Mouse (Mus musculus) kidney, postnatal 25 days (tissue): Measurements from ENCODE around the gene Bzw2.
"Not testable (repeated sequence)": the region's sequence is repeated elsewhere in the genome, so short reads cannot be mapped to it uniquely, and the experiment has no call there.

Source experiments
- DNase-seq, 2 experiments: peaks; one replicate each; pipeline ENCODE4 v3.0.0; 2021; ENCODE audit warnings: mixed read lengths in 2 of 2

Bzw2 gene

GRCm38 (mm10) chr12:36157638-36158308 lies at the start of gene Bzw2:
Gene Bzw2, minus strand, starts transcription at chr12:36158080.
- DNase-seq: peak; percentile 76 to 90

- DNase-seq: peak; percentile 70 to 81
These were observed 49.4 kb upstream of the Bzw2 start for GRCm38 (mm10) chr12:36207072-36207799.

DNA sequence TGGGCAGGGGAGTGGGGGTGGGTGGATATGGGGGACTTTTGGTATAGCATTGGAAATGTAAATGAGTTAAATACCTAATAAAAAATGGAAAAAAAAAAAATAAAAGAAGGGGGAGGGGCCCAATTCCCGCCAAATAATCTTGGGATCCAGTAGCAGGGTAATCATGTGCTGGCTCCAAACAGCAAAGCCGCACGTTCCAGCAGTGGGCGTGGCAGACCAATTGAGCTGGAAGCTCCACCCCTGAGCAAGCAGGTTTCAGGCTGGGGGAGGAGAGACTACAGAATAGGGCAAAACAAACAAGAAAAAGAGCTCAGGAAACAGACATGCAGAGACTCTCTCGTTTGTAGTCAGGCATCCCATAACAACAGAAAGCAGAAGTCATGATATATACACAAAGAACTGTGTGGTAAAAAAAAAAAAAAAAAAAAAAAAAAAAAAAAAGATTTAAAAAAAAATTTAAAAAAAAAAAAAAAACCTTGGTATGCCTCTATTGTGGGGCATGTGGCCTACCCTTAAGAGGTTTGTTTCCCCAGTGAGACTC lies 47.8 kb upstream of the Bzw2 start:
- not testable (repeated sequence) for DNase-seq

- no peak for DNase-seq
These were observed 37.1 kb upstream of the Bzw2 start for GRCm38 (mm10) chr12:36194976-36195375.

GRCm38 (mm10) chr12:36190343-36190742 lies 32.5 kb upstream of the Bzw2 start:
- DNase-seq: no peak

GRCm38 (mm10) chr12:36189610-36190009 lies 31.7 kb upstream of the Bzw2 start:
- no peak for DNase-seq

GRCm38 (mm10) chr12:36187081-36187480 lies 29.2 kb upstream of the Bzw2 start:
- no peak for DNase-seq

DNA sequence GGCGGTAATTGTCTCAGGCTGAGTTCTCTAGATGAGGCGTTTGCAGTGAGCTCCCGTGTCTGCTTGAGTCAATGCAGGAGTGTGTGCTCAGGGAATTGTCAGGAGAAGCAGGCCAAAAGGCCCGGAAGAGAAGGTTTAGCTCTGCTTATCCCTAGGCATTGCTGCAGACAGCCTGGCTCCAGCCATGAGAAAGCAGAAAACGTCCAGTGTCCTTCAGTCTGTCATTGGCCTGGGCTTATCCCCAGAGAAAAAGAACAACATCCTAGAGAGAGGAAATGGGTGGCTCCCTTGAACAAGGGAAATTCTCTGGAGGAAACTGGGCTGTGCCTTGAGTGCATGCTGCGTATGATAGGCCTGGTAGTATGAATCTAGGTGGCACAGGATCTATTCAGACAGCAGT lies 24.7 kb upstream of the Bzw2 start:
- DNase-seq: peak; percentile 23 to 46

GRCm38 (mm10) chr12:36177227-36177626 lies 19.3 kb upstream of the Bzw2 start:
- no peak for DNase-seq

- DNase-seq: no peak
These were observed 7.4 kb upstream of the Bzw2 start for GRCm38 (mm10) chr12:36165299-36165698.

DNA sequence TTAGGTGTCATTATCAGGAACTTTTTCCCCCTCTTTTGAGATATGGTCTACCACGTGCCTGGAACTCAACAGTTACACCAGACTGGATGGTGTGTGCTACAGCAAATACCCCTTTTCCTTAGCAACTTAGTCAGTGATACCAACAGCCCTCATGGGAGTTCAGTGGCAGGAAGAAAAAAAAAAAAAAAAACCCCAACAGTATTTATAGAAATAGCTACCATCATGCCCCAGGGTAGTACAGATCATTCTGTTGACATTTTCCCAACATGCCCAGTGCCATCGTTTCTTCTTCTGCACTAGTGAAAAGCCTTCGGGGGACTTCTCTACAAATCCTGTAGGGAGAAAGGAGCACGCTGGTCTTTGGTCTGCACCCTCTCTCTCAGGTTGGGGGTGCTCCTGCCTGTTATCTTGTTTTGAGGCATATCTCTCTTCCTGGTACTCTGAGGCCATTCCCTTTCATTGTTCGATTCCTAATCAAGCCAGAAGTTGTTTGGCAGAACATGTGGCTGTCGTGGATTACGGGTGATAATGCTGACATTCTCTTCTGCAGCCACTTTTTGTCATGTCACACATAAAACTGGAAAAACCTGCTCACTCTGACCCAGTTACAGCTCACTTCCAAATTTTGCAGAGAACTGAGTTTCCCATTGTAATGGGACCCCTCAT lies 6.4 kb upstream of the Bzw2 start:
- DNase-seq: no peak

DNA sequence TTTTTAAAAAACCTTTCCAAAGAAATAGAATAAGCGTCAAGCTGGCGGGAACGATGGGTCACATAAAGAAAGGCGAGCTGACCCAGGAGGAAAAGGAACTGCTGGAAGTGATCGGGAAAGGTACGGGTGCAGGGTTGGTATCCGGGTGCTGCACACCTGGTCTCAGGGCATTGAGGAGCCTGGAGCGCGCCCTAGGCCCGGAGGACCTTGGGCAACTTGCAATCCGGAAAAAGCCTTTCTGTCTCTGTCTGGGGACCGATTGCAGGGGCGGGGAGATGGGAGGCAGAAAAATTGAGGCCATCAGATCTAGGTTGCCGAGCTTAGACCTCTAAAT lies 609 bp downstream of the Bzw2 start:
- DNase-seq: peak in 1 of 2 experiments; percentile 76

DNA sequence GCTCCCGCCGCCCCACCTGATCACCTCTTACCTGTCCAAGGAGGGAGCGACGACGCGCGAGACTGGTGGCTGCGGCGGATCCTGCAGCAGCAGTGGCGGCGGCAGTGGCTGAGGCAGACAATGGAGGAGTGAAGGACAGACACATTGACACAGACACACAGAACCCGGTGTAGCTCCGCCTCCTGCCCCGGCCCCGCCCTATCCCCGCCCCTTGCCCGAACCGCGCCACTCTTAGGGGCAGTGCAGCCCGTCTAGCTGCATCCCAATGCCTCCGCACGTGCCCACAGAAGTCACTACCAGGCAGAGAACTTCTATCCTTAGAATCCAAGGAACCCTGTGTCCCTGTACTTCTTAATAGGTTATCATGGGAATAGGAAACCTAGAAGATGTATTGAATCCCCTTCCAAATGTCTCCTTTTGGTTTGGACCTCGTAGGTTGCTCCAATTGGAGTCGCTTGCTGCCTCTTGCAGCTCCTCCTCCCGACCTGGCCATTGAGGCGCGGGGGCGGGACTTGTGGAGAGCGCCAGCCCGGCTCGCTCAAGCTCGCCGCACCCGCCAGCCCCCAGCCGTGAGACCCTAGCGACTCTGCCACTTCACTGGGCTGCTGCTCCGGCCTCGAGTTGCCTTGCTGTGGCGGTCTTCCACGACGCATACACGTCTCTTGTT lies 1.1 kb downstream of the Bzw2 start, which contains the start of gene Ankmy2:
TSS of gene Ankmy2 (plus strand) at position 478 of the 667 bp plus-strand sequence.
- DNase-seq: peak; percentile 94 to 97

GRCm38 (mm10) chr12:36156101-36156636 lies 1.7 kb downstream of the Bzw2 start:
- no peak for DNase-seq

DNA sequence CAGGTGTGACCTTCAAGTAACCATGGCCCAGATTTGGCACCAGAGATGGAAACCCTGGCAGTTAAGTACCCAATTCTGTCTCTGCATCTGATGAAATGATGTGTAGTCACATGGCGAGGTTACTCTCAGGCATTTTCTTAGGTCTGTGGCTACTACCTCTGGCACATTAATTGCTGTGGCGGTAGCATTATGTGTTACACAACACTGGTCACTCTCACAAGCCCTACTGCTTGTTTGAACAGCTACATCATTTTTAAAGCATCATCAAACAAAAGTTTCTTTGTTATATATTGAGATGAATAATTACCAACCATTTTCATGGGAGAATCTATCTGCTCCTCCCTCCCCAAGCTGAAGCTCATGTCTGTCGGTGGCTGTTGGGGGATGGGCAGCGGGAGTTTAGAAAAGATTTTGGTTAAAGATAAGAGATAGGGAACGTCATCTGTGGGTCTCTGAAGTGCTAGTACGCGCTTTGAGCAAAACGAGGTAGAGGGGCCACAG lies 2.7 kb downstream of the Bzw2 start:
- peak in 1 of 2 experiments; percentile 35 for DNase-seq

DNA sequence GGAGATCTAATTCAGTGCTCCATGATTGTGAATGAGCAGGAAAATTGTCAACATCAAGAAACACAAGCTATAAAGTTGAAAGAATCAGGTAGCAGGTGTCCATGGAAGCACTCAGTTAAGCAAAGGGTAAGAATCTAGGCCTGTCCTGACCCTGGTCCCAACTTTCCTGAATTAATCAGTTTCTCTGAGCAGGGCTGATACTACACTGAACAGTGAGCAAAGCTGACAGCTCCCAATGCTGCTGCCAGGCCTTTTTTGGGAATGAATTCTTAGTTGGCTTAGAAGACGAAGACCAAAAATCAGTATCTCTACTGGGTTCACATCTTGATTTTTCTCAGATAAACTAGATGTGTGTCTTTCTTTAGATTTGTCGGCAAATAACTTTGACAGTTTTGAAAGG lies 7.1 kb downstream of the Bzw2 start:
- no peak for DNase-seq

GRCm38 (mm10) chr12:36150265-36150664 lies 7.6 kb downstream of the Bzw2 start:
- no peak for DNase-seq

GRCm38 (mm10) chr12:36146230-36147011 lies 11.5 kb downstream of the Bzw2 start:
- no peak for DNase-seq

GRCm38 (mm10) chr12:36140401-36140800 lies 17.5 kb downstream of the Bzw2 start:
- peak in 1 of 2 experiments; percentile 25 for DNase-seq

DNA sequence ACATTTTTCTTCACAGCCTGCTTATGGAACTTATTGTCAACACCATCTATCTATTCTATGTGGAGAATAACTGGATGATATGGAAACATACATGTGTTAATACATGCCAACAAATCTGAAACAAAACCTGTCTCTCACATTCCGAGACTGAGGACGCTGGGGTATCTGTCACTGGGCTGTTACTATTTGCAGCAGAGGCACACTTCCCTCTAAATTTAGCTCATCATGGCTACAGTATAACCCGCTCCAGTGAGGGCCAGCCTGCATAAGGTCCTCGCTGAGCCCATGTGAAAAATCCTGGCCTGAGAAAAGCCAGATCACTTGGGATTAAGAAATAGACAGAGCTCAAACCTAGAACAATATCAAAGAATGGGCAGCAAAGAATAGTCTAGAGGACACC lies 20.7 kb downstream of the Bzw2 start:
- DNase-seq: no peak

GRCm38 (mm10) chr12:36136285-36136684 lies 21.6 kb downstream of the Bzw2 start:
- no peak for DNase-seq

- DNase-seq: no peak
These were observed 22.5 kb downstream of the Bzw2 start for GRCm38 (mm10) chr12:36135409-36135808.
